Mouse (Mus musculus) neural tube, embryonic 15.5 days (tissue): ENCODE data around the gene Stab1. TPM values are rescaled to one million over a fixed set of nuclear protein-coding genes. Genes with fewer than 3 reads are reported as not detected.

ENCODE experiments used
- ATAC-seq: fragments of 200-750 bp; cut with Nextera tagmentation; 2 replicates; pipeline ENCODE4 v1.8.0; 2017; ENCODE audit warnings: mild to moderate bottlenecking, moderate TSS enrichment, moderate library complexity; ENCODE audit not compliant: low FRiP score
- H3K27ac ChIP-seq: fragments of 300-500 bp; sonication (generic); replicated peaks from 2 replicates; pipeline ENCODE4 v1.5.1; 2015; ENCODE audit warnings: mild to moderate bottlenecking, inconsistent platforms
- H3K27me3 ChIP-seq: fragments of 300-500 bp; sonication (generic); replicated peaks from 2 replicates; pipeline ENCODE4 v1.6.1; 2015; ENCODE audit warnings: inconsistent platforms
- H3K36me3 ChIP-seq: fragments of 300-500 bp; sonication (generic); 2 replicates; pipeline ENCODE4 v1.6.1; 2015; ENCODE audit warnings: inconsistent platforms
- H3K4me1 ChIP-seq: fragments of 300-500 bp; sonication (generic); 2 replicates; pipeline ENCODE4 v1.6.1; 2015; ENCODE audit warnings: inconsistent platforms
- H3K4me2 ChIP-seq: fragments of 300-500 bp; sonication (generic); 2 replicates; pipeline ENCODE4 v1.6.1; 2015; ENCODE audit warnings: inconsistent platforms, mild to moderate bottlenecking, moderate library complexity
- H3K4me3 ChIP-seq: fragments of 300-500 bp; sonication (generic); replicated peaks from 2 replicates; pipeline ENCODE4 v1.5.1; 2015; ENCODE audit warnings: mild to moderate bottlenecking, inconsistent platforms
- H3K9ac ChIP-seq: fragments of 300-500 bp; sonication (generic); replicated peaks from 2 replicates; pipeline ENCODE4 v1.6.1; 2015; ENCODE audit warnings: mild to moderate bottlenecking, inconsistent platforms
- H3K9me3 ChIP-seq: fragments of 300-500 bp; sonication (generic); replicated peaks from 2 replicates; pipeline ENCODE4 v1.6.1; 2016; ENCODE audit warnings: inconsistent platforms
- WGBS: fragments of 180-500 bp; shearing (Covaris S2); methylation state at CpG from one replicate; pipeline ENCODE4 v1.1.7; 2015; ENCODE audit warnings: mixed read lengths; 5-methylcytosine and 5-hydroxymethylcytosine counted together
- polyA plus RNA-seq: library from polyadenylated mRNA; unstranded; fragments of >200 nt; fragmentation: Nextera tagmentation; extraction: Ambion mirVana; gene quantifications from 2 replicates; pipeline ENCODE4 v1.2.1, GENCODE M21; 2015

Gene Stab1
- polyA plus RNA-seq, 1 experiment from 2014 or later = 16.9 TPM

DNA sequence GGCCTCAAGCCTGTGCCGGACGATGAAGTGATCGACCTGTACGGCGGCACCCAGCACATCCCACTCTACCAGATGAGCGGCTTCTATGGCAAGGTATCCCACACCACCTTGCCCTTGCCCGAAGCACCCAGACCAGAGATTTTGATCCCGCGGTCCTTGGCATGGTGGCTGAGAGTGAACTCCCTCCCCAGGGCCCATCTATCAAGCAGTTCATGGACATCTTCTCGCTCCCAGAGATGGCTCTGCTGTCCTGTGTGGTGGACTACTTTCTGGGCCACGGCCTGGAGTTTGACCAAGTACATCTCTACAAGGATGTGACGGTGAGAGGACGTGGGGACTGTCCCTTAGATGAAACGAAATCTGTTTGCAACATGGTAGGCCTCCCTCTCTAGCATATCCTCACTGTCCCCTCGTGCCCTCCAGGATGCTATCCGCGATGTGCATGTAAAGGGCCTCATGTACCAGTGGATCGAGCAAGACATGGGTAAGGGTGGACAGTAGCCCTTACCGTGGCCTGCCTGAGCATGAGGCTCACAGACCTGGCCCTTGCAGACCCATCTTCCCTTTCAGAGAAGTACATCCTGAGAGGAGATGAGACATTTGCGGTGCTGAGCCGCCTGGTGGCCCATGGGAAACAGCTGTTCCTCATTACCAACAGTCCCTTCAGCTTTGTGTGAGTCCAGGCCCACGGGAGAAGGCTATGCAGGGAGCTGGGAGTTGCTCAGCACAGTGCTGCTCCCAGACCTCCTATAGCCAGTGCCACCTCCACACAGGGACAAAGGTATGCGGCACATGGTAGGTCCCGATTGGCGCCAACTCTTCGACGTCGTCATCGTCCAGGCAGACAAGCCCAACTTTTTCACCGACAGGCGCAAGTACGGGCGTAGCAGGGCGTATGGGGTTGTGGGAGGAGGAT, 32.7 kb downstream of the Stab1 start:
- Histone ChIP-seq H3K27ac (no peak overlapping the region), H3K9me3 (no peaks in the 10 kb centered on the region), H3K4me2 (no peak overlapping the region), H3K4me3 (no peak overlapping the region), H3K36me3 (peaks cover 46% of the 10 kb centered on the region), H3K9ac (no peak overlapping the region), H3K27me3 (no peaks in the 10 kb centered on the region), H3K4me1 (peaks cover 39% of the 10 kb centered on the region)
- no peak for ATAC-seq
- 97% methylated on average over 34 of the region's 34 CpGs for WGBS

- H3K4me1 ChIP-seq = peaks cover 50% of the 10 kb centered on the region
- 80% methylated on average over 25 of the region's 25 CpGs for WGBS
Observed at GRCm38 (mm10) chr14:31134015-31135000, 34.1 kb downstream of the Stab1 start.

DNA sequence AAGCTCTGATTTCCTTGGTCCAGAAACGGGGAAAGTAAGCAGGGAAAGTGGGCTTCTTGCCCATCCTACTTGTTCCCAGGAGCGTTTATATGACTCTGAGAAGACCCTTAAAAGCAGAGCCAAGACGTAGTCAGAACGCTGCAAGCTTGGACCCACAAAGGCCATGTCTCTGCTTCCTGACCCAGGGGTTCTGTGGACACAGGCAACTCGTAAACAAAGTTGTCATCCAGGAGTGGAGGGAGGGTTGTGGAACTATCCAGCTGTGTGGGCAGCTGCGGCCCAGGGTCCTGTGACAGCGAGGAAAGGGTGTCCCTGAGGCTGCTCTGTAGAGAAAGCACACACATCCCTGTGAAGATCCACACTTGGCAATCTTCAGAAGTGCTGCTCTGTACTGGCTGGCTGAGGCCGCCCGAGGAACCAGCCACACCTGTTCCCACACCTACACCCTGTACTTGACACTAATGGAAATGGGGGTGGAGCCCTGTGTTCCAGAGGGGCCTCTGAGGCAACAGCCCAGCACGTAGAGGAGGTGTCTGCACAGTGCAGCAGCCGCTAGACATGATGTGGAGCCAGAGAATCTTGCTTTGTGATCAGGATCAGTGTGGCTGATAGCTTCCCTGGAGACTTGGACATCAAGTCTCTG, 35.3 kb downstream of the Stab1 start:
- 59% methylated on average over 11 of the region's 11 CpGs for WGBS
- Histone ChIP-seq H3K36me3 (peaks cover 27% of the 10 kb centered on the region), H3K9me3 (no peaks in the 10 kb centered on the region), H3K4me1 (peaks cover 54% of the 10 kb centered on the region), H3K4me2 (peak overlapping the region; percentile 73), H3K27me3 (no peaks in the 10 kb centered on the region), H3K27ac (peak overlapping the region; percentile 41; the same call in 1 of the 2 replicates), H3K9ac (no peak overlapping the region), H3K4me3 (no peak overlapping the region; the same call in 1 of the 2 replicates)
- no peak for ATAC-seq

More at GRCm38 (mm10) chr14:31134015-31135000, 34.1 kb downstream of the Stab1 start:
- no peak overlapping the region for H3K4me2 ChIP-seq
- H3K27me3 ChIP-seq = no peaks in the 10 kb centered on the region
- no peaks in the 10 kb centered on the region for H3K9me3 ChIP-seq
- H3K27ac ChIP-seq = peak overlapping the region; percentile 41; the same call in 1 of the 2 replicates
- ATAC-seq = no peak
- H3K9ac ChIP-seq = no peak overlapping the region
- no peak overlapping the region for H3K4me3 ChIP-seq
- peaks cover 37% of the 10 kb centered on the region for H3K36me3 ChIP-seq

DNA sequence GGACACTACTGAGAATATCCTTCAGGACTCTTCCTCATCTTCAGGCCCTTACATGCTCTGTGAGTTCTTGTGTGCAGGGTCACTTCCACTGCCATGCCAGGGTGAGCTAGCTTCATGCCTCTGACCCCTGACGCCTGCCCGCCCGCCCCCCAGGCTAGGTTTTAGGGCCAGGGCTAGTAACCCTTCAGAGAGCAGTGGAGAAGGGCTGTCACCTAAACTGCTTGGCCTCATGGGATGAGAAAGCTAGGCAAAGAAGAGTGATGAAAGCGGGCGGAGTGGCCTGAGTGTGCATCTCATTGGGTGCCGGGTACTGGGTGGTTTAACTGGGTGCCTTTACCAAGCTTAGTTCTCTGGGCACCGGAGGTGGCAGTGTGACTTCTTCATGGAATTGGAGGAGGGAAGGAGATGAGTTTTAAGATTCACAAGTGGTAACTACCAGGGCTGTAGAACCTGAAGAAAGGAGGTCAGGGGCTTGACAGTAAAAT, 35.9 kb downstream of the Stab1 start:
- no peak overlapping the region for H3K9ac ChIP-seq
- H3K4me1 ChIP-seq = peaks cover 58% of the 10 kb centered on the region
- peak overlapping the region; percentile 73 for H3K4me2 ChIP-seq
- no peak for ATAC-seq
- peaks cover 24% of the 10 kb centered on the region for H3K36me3 ChIP-seq
- no peak overlapping the region for H3K27ac ChIP-seq
- H3K9me3 ChIP-seq = no peaks in the 10 kb centered on the region
- no peaks in the 10 kb centered on the region for H3K27me3 ChIP-seq
- peak overlapping the region; percentile 84 for H3K4me3 ChIP-seq
- WGBS = 83% methylated on average over 7 of the region's 7 CpGs

DNA sequence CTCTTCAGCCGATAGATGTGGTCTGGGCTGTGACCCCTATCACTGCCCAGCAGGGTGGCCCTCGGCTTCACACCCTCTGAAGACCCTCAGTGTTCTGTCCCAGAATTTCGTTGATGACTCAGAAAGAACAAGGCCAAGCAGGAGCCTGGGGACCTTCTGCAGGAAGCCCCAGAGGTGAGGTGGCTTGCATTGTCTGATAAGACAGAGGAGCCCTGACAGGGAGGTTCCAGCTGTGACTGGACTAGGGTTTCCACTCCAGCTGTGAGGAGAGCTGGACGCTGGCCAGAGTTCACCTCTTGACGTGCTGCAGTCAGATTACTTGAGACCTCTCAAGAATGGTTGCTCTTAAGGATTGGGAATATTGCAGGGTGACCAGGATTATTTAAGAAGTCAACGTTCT, 36.4 kb downstream of the Stab1 start:
- no peaks in the 10 kb centered on the region for H3K9me3 ChIP-seq
- H3K4me1 ChIP-seq = peaks cover 63% of the 10 kb centered on the region
- 8% methylated on average over 6 of the region's 6 CpGs for WGBS
- peak overlapping the region; percentile 73 for H3K4me2 ChIP-seq
- no peak for ATAC-seq
- peak overlapping the region; percentile 78 for H3K9ac ChIP-seq
- H3K36me3 ChIP-seq = peaks cover 19% of the 10 kb centered on the region
- H3K27ac ChIP-seq = no peak overlapping the region
- H3K27me3 ChIP-seq = no peaks in the 10 kb centered on the region
- H3K4me3 ChIP-seq = peak overlapping the region; percentile 84

DNA sequence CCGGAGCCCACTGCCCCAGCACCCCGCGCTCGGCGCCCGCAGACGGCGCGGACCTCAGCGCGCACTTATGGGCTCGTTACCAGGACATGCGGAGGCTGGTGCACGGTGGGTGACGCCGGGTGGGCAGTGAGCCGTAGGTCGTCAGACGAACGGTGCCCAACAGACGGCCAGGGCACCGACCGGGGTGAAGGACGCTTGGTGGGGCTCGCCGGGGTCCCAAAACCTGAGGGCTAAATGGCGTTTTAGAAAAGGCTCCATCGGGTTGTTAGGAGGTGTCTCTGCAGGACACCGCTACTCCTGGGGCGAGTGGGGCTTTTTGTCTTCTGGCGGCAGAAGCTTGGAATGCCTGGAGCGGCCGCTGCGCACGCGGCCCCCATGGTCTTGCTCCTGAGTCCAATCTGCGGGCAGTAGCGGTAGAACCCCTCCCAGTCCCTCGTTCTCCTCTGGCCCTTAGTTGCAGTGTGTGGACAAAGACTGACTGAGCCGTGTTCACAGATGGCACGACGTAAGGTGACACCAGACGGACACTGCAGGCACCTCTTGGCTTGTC, 37.1 kb downstream of the Stab1 start:
- H3K4me1 ChIP-seq = peaks cover 68% of the 10 kb centered on the region
- H3K4me2 ChIP-seq = peak overlapping the region; percentile 73
- under 1% methylated on average over 40 of the region's 43 CpGs for WGBS
- peak overlapping the region; percentile 84 for H3K4me3 ChIP-seq
- H3K36me3 ChIP-seq = peaks cover 12% of the 10 kb centered on the region
- H3K9me3 ChIP-seq = no peaks in the 10 kb centered on the region
- peak overlapping the region; percentile 90 for H3K27ac ChIP-seq
- H3K27me3 ChIP-seq = no peaks in the 10 kb centered on the region
- H3K9ac ChIP-seq = peak overlapping the region; percentile 78
- peak; percentile 5; the same call in 1 of the 2 replicates for ATAC-seq

GRCm38 (mm10) chr14:31130236-31131220, 37.9 kb downstream of the Stab1 start, which contains the start of gene Nt5dc2:
Gene Nt5dc2, plus strand, starts transcription at chr14:31131053.
- Histone ChIP-seq H3K4me1 (peaks cover 72% of the 10 kb centered on the region), H3K36me3 (peaks cover 4% of the 10 kb centered on the region), H3K27me3 (no peaks in the 10 kb centered on the region), H3K9me3 (no peaks in the 10 kb centered on the region), H3K27ac (peak within 1 kb of the TSS; percentile 90), H3K9ac (peak within 1 kb of the TSS; percentile 78), H3K4me3 (peak within 1 kb of the TSS; percentile 84), H3K4me2 (peak within 1 kb of the TSS; percentile 73)
- WGBS = 3% methylated on average over 54 of the region's 63 CpGs
- peak; percentile 77 for ATAC-seq

GRCm38 (mm10) chr14:31129326-31130235, 38.9 kb downstream of the Stab1 start:
- no peak for ATAC-seq
- H3K9me3 ChIP-seq = no peaks in the 10 kb centered on the region
- H3K4me3 ChIP-seq = peak overlapping the region; percentile 66
- H3K27me3 ChIP-seq = no peaks in the 10 kb centered on the region
- H3K27ac ChIP-seq = peak overlapping the region; percentile 90
- peaks cover 78% of the 10 kb centered on the region for H3K4me1 ChIP-seq
- H3K4me2 ChIP-seq = peak overlapping the region; percentile 76
- H3K9ac ChIP-seq = peak overlapping the region; percentile 36; the same call in 1 of the 2 replicates
- 66% methylated on average over 15 of the region's 15 CpGs for WGBS
- H3K36me3 ChIP-seq = 0 out of 2 replicates have a peak, but pooled peaks cover 1% of the 10 kb centered on the region

DNA sequence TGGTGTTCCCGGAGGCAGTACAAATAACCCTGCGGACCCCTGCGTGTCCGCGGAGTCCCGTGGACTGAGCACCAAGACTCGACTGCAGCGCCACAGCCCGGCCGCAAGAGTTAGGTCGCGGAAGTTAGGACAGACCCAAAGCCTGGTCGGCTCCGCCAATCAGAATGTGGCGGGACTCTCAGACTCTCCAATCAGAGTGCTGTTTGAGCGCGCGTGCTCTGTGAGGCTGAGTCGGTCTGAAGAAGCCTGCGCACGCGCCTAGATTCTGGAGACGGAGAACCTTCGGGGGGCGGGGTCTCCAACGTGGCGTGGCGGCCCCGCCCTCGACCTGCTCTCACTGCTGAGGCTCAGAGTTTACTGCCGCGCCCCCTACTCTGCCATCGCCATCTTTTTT, 39.6 kb downstream of the Stab1 start, which contains the start of gene Smim4:
Gene Smim4 (minus strand): TSS at position 131 of the 394 bp plus-strand sequence.
- H3K27me3 ChIP-seq = no peaks in the 10 kb centered on the region
- no peaks in the 10 kb centered on the region for H3K9me3 ChIP-seq
- H3K27ac ChIP-seq = peak within 1 kb of the TSS; percentile 90
- H3K9ac ChIP-seq = peak within 1 kb of the TSS; percentile 77
- H3K36me3 ChIP-seq = 0 out of 2 replicates have a peak, but pooled peaks cover 2% of the 10 kb centered on the region
- peak; percentile 95 for ATAC-seq
- H3K4me2 ChIP-seq = peak within 1 kb of the TSS; percentile 76
- peaks cover 71% of the 10 kb centered on the region for H3K4me1 ChIP-seq
- under 1% methylated on average over 33 of the region's 33 CpGs for WGBS
- H3K4me3 ChIP-seq = peak within 1 kb of the TSS; percentile 66
